Mouse (Mus musculus) thymus, adult 2 months (tissue): ENCODE data around the gene Syndig1.

Source experiments
- CTCF ChIP-seq: fragments of 200-500 bp; IDR thresholded peaks from 2 replicates; pipeline ENCODE4 v1.5.1; 2012; ENCODE audit warnings: mild to moderate bottlenecking, control low read depth, low read length, moderate library complexity, borderline replicate concordance; ENCODE audit not compliant: control insufficient read depth, poor library complexity, insufficient read depth; ENCODE audit errors: extremely low read depth
- POLR2A ChIP-seq: fragments of 200-500 bp; IDR thresholded peaks from 2 replicates; pipeline ENCODE4 v1.6.1; 2012; ENCODE audit warnings: mild to moderate bottlenecking, low read length, control low read depth, moderate library complexity; ENCODE audit not compliant: control insufficient read depth, poor library complexity, insufficient read depth; ENCODE audit errors: extremely low read depth

- no peak for TF ChIP-seq CTCF
- no peak for TF ChIP-seq POLR2A
These were observed 70.6 kb downstream of the Syndig1 start for GRCm38 (mm10) chr2:149899615-149900014.
